Mouse (Mus musculus) G1E (cell line): ENCODE results near the gene Sirt1.
"Not testable (repeated sequence)": the region's sequence is repeated elsewhere in the genome, so short reads cannot be mapped to it uniquely, and the experiment has no call there.

Experiments
- CTCF ChIP-seq: IDR thresholded peaks from 2 replicates; pipeline ENCODE4 v1.5.1; 2012; ENCODE audit warnings: low read depth, low read length, inconsistent platforms, mixed read lengths
- GATA1 ChIP-seq: IDR thresholded peaks from 2 replicates; pipeline ENCODE4 v1.6.1; 2012; ENCODE audit warnings: borderline replicate concordance, low read length, inconsistent platforms, mixed read lengths
- GATA2 ChIP-seq: IDR thresholded peaks from 2 replicates; pipeline ENCODE4 v1.6.1; 2012; ENCODE audit warnings: low read depth, low read length, inconsistent platforms, borderline replicate concordance
- POLR2AphosphoS5 ChIP-seq: IDR thresholded peaks from 2 replicates; pipeline ENCODE4 v1.6.1; 2012; ENCODE audit warnings: low read depth, low read length, inconsistent platforms; ENCODE audit not compliant: insufficient replicate concordance
- TAL1 ChIP-seq: conservative IDR thresholded peaks from 2 replicates; pipeline ENCODE4 v1.6.1; 2012; ENCODE audit warnings: low read depth, low read length, inconsistent platforms, mixed read lengths

DNA sequence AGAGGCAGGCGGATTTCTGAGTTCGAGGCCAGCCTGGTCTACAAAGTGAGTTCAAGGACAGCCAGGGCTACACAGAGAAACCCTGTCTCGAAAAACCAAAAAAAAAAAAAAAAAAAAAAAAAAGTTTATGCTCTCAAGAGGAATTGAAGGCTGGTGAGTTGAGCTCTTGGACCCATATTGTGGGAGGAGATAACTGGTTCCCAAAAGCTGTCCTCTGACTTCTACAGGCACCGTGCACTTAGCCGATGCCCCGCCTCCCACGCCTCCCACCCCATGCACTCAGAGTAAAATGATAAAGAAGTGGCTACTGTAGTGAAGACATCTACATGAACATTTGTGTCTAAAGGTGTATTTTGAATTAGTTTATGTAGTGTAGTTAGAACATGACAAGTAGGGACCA is 30.2 kb upstream of the Sirt1 start:
- TF ChIP-seq GATA1, CTCF, TAL1, GATA2, POLR2AphosphoS5: not testable (repeated sequence)
